Mouse (Mus musculus) ES-E14 (cell line): Measurements from ENCODE around the gene Camkk2. TPM values are rescaled to one million over a fixed set of nuclear protein-coding genes. Genes with fewer than 3 reads are reported as not detected.

Experiments
- DNase-seq: peaks from one replicate; pipeline ENCODE4 v3.0.0-alpha.2; 2013; ENCODE audit warnings: low read depth, low spot score
- H3K27ac ChIP-seq: 2 replicates; pipeline ENCODE4 v1.5.1; 2012; ENCODE audit warnings: low read depth, mild to moderate bottlenecking, low read length, moderate library complexity, mixed read lengths; ENCODE audit not compliant: poor library complexity, insufficient read depth, severe bottlenecking
- H3K36me3 ChIP-seq: 2 replicates; pipeline ENCODE4 v1.6.1; 2012; ENCODE audit warnings: mild to moderate bottlenecking, low read length, moderate library complexity, mixed read lengths; ENCODE audit not compliant: control insufficient read depth, poor library complexity, insufficient read depth, severe bottlenecking
- H3K4me1 ChIP-seq, 2 experiments: fragments of 150-350 bp in 1 of 2; sonication (generic) in 1 of 2; 2 replicates each; pipeline ENCODE4 v1.6.1; 2012; ENCODE audit warnings: low read length in 2 of 2, mild to moderate bottlenecking in 1 of 2, mixed read lengths in 1 of 2; ENCODE audit not compliant: control insufficient read depth in 2 of 2, insufficient read depth in 2 of 2, poor library complexity in 1 of 2
- H3K4me3 ChIP-seq, 2 experiments: fragments of 150-350 bp in 1 of 2; sonication (generic) in 1 of 2; 2 replicates each; pipeline ENCODE4 v1.5.1; 2012; ENCODE audit warnings: low read length in 2 of 2, low read depth in 1 of 2, mild to moderate bottlenecking in 1 of 2, mixed read lengths in 1 of 2; ENCODE audit not compliant: insufficient read depth in 1 of 2, poor library complexity in 1 of 2, severe bottlenecking in 1 of 2
- H3K9ac ChIP-seq: 2 replicates; pipeline ENCODE4 v1.6.1; 2012; ENCODE audit warnings: low read depth, mild to moderate bottlenecking, low read length, mixed read lengths; ENCODE audit not compliant: poor library complexity, insufficient read depth, severe bottlenecking
- H3K9me3 ChIP-seq: fragments of 150-350 bp; sonication (generic); 2 replicates; pipeline ENCODE4 v1.6.1; 2012; ENCODE audit warnings: low read depth, mild to moderate bottlenecking, low read length; ENCODE audit not compliant: control insufficient read depth, insufficient read depth
- CHD2 ChIP-seq: IDR thresholded peaks from 2 replicates; pipeline ENCODE4 v1.6.1; 2014; ENCODE audit warnings: mild to moderate bottlenecking, low read depth, low read length, inconsistent platforms
- HCFC1 ChIP-seq: IDR thresholded peaks from 2 replicates; pipeline ENCODE4 v1.6.1; 2012; ENCODE audit warnings: low read length, inconsistent platforms, borderline replicate concordance; ENCODE audit not compliant: insufficient read depth
- MAFK ChIP-seq: IDR thresholded peaks from 2 replicates; pipeline ENCODE4 v1.6.1; 2014; ENCODE audit warnings: mild to moderate bottlenecking, low read depth, low read length, inconsistent platforms; ENCODE audit not compliant: insufficient read depth
- ZC3H11A ChIP-seq: IDR thresholded peaks from 2 replicates; pipeline ENCODE4 v1.6.1; 2012; ENCODE audit warnings: low read depth, mild to moderate bottlenecking, inconsistent platforms, low read length, borderline replicate concordance
- ZNF384 ChIP-seq: IDR thresholded peaks from 2 replicates; pipeline ENCODE4 v1.6.1; 2012; ENCODE audit warnings: low read depth, low read length, inconsistent platforms
- in situ Hi-C, 2 experiments: fragments of 600-800 bp; cut with MboI; formaldehyde crosslinking; loops; one replicate each; pipeline ENCODE4 v1.15.1; 2025; ENCODE audit warnings: low sequenced_read_pairs in 2 of 2, inconsistent platforms in 1 of 2; ENCODE audit not compliant: unreplicated experiment in 2 of 2
- total RNA-seq: library from RNA; depleted of rRNA; stranded (reverse); fragments of 300-350 nt; gene quantifications from 2 replicates; pipeline ENCODE4 v1.2.3, GENCODE M21; 2012

The Camkk2 gene
- total RNA-seq, 1 experiment, result 12.7 TPM

- no peaks in the 10 kb centered on the region for H3K9me3 ChIP-seq
- TF ChIP-seq HCFC1, result no peak
- TF ChIP-seq ZNF384, result no peak
- TF ChIP-seq MAFK, result no peak
- TF ChIP-seq ZC3H11A, result no peak
- TF ChIP-seq CHD2, result no peak
- H3K4me1 ChIP-seq, result peaks cover 11 to 12% of the 10 kb centered on the region in 2 experiments
- H3K9ac ChIP-seq, result no peak overlapping the region
- no peak for DNase-seq
- no peak overlapping the region for H3K27ac ChIP-seq
- H3K36me3 ChIP-seq, result peaks cover 12% of the 10 kb centered on the region
- in situ Hi-C loops, result no loop called here
- H3K4me3 ChIP-seq, result no peak overlapping the region
Measured at GRCm38 (mm10) chr5:122783726-122784406, 4.7 kb upstream of the Camkk2 start.

GRCm38 (mm10) chr5:122782066-122782465 is 2.9 kb upstream of the Camkk2 start:
- Histone ChIP-seq H3K36me3 (peaks cover 4% of the 10 kb centered on the region), H3K27ac (no peak overlapping the region), H3K9ac (no peak overlapping the region), H3K4me1 (peaks cover 11 to 12% of the 10 kb centered on the region in 2 experiments), H3K4me3 (no peak overlapping the region), H3K9me3 (no peaks in the 10 kb centered on the region)
- in situ Hi-C loops, result no loop called here
- TF ChIP-seq ZC3H11A, result no peak
- no peak for TF ChIP-seq MAFK
- peak; percentile 28; the same call in 1 of the 2 replicates for TF ChIP-seq HCFC1
- 0 out of 2 replicates have a peak, but pooled peaks have one; percentile 47 for TF ChIP-seq CHD2
- TF ChIP-seq ZNF384, result peak; percentile 69
- DNase-seq, result no peak

GRCm38 (mm10) chr5:122780791-122781432 is 1.7 kb upstream of the Camkk2 start:
- Histone ChIP-seq H3K9ac (no peak overlapping the region), H3K36me3 (no peaks in the 10 kb centered on the region; the same call in 1 of the 2 replicates), H3K27ac (no peak overlapping the region), H3K4me1 (peaks cover 11 to 12% of the 10 kb centered on the region in 2 experiments), H3K9me3 (no peaks in the 10 kb centered on the region), H3K4me3 (no peak overlapping the region)
- DNase-seq, result no peak
- TF ChIP-seq HCFC1 (no peak), ZC3H11A (no peak), CHD2 (no peak), MAFK (no peak), ZNF384 (no peak)
- in situ Hi-C loops, result no loop called here

GRCm38 (mm10) chr5:122778231-122779226 is 680 bp downstream of the Camkk2 start:
- H3K9me3 ChIP-seq, result no peaks in the 10 kb centered on the region
- DNase-seq, result no peak
- H3K27ac ChIP-seq, result no peak overlapping the region
- TF ChIP-seq CHD2 (no peak), ZNF384 (no peak), MAFK (no peak), HCFC1 (no peak), ZC3H11A (no peak)
- peak overlapping the region; percentile 82 to 97 for H3K4me3 ChIP-seq
- in situ Hi-C loops, result no loop called here
- peaks cover 4 to 13% of the 10 kb centered on the region in 2 experiments for H3K4me1 ChIP-seq
- H3K36me3 ChIP-seq, result no peaks in the 10 kb centered on the region
- peak overlapping the region; percentile 86 for H3K9ac ChIP-seq
